Mouse (Mus musculus): ENCODE results near the gene Pou3f3.

Gene Pou3f3

GRCm38 (mm10) chr1:42694665-42695577, 647 bp upstream of the Pou3f3 start:
- DNase-seq (ENCODE audit: low spot score) = no peak

- no peak for DNase-seq (ENCODE audit: low spot score)
Measured at GRCm38 (mm10) chr1:42696371-42697031, 933 bp downstream of the Pou3f3 start.

DNA sequence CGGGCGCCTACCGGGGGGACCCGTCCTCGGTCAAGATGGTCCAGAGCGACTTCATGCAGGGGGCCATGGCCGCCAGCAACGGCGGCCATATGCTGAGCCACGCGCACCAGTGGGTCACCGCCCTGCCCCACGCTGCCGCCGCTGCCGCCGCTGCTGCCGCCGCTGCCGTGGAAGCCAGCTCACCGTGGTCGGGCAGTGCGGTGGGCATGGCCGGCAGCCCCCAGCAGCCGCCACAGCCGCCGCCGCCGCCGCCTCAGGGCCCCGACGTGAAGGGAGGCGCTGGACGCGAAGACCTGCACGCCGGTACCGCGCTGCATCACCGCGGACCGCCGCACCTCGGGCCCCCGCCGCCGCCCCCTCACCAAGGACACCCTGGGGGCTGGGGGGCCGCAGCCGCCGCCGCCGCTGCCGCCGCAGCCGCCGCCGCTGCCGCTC, 1.8 kb downstream of the Pou3f3 start:
- DNase-seq (ENCODE audit: low spot score) = no peak

- DNase-seq (ENCODE audit: low spot score) = no peak
Measured at GRCm38 (mm10) chr1:42697756-42698583, 2.4 kb downstream of the Pou3f3 start.

DNA sequence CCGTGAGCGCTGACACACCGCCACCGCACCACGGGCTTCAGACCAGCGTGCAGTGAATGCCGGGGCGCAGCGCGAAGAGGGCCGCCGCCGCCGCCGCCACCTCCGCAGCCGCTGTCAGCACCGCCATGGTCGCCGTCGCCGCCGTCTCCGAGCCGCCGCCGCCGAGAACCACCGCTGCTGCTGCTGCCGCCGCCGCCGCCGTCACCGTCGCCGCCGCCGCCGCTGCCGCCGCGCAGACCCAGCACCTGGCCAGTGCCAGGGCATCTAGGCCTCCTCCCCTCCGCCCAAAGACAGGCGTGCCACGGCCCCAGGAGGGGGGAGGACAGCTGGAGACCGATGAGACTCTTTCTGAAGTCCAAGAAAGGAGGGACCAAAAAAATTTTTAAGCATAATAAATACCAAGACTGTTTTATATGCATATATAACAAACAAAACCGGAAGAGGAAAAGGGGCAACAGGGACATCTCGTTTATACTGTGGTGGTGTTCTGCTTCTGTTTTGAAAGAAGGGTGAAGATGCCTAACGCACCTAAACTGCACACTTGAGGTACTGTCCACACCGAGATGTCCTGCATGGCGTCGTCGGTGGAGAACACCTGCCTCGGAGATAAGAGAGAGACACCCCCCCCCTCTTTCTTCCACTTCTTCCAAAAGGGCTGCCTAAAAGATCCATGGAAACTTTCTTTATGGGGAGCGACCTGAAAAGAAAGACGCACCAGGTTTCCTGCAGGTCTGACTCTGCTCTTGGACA, 3.2 kb downstream of the Pou3f3 start:
- no peak for DNase-seq (ENCODE audit: low spot score)

DNA sequence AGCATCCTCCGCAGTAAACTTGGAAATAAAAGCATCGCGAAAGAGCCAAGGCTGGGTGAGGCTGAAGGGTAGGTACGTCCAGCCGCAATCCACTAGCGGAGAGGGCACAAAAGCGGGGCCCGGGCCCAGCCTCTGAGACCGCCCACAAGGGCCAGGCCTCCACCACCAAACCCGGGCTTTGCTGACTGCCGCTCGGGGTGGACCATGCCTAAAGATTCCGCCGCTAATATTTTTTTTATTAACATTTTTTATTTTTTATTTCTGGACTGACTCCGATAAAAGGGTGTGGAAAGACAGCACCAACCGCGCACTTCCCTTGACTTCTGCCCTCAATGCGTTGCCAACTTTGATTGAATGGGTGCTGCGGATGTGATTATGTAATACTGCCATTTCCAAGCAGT, 3.9 kb downstream of the Pou3f3 start:
- no peak for DNase-seq (ENCODE audit: low spot score)

GRCm38 (mm10) chr1:42700171-42700570, 4.6 kb downstream of the Pou3f3 start:
- DNase-seq (ENCODE audit: low spot score) = no peak

- DNase-seq (ENCODE audit: low spot score) = no peak
Measured at GRCm38 (mm10) chr1:42700815-42701214, 5.2 kb downstream of the Pou3f3 start.

GRCm38 (mm10) chr1:42701833-42702611, 6.5 kb downstream of the Pou3f3 start:
- DNase-seq (ENCODE audit: low spot score) = no peak

GRCm38 (mm10) chr1:42702984-42703383, 7.4 kb downstream of the Pou3f3 start:
- DNase-seq (ENCODE audit: low spot score) = no peak

- DNase-seq (ENCODE audit: low spot score) = no peak
Measured at GRCm38 (mm10) chr1:42703424-42703823, 7.9 kb downstream of the Pou3f3 start.

DNA sequence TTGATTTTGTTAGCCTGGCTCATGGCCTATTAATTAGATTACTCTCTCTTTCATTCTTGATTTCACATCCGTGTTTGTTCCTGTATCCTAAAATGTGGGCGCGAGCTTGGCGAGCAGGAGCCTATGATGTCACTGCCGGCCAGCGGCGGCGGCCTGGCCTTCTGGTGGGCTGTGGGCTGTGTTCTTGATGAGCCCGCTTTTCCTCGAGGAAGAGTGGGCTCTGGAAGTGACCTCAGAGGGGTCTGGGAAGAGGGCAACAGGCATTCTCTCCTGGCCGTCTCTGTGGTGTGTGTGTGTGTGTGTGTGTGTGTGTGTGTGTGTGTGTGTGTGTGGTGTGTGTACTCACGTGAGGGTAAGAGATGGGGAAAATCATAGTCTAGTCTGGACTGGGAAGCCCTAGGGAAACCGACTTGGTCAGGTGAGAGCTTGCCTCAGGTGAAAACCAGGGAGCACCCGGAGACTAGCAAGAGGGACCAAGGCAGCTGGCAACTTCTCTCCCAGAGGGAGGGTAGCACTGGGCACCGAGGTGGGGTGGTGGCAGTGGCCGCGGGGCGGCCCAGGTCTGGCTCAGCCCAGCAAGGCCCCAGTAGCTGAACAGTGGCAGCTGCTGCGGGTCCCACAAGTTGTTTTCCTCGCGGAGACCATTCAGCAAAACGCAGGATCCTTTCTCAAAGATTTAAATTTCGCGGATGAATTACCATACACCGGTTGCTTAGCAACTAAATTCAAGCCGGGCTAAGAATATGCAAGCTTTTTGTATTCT, 8.5 kb downstream of the Pou3f3 start:
- DNase-seq (ENCODE audit: low spot score) = no peak

GRCm38 (mm10) chr1:42704981-42705810, 9.6 kb downstream of the Pou3f3 start:
- no peak for DNase-seq (ENCODE audit: low spot score)

GRCm38 (mm10) chr1:42705811-42706160, 10.2 kb downstream of the Pou3f3 start:
- DNase-seq (ENCODE audit: low spot score) = no peak

DNA sequence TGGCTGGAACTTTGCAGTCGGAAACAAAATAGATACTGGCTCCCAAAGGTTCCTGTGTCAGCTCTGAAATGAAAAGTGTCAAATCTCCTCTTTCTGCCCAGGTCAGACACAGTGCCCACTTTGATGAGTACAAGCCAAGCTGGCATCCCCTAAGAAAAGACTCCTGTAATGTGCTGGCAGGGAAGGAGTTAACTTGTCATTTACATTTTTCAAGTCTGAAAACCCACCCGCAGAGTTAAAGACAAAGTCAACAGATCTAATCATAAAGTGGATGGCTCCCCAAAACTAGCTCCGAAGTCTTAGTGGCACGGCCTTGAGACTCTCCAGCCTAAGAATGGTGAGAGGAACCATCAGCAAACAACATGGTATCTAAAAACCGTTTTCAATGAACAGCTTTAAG, 11.6 kb downstream of the Pou3f3 start:
- DNase-seq (ENCODE audit: low spot score) = no peak

DNA sequence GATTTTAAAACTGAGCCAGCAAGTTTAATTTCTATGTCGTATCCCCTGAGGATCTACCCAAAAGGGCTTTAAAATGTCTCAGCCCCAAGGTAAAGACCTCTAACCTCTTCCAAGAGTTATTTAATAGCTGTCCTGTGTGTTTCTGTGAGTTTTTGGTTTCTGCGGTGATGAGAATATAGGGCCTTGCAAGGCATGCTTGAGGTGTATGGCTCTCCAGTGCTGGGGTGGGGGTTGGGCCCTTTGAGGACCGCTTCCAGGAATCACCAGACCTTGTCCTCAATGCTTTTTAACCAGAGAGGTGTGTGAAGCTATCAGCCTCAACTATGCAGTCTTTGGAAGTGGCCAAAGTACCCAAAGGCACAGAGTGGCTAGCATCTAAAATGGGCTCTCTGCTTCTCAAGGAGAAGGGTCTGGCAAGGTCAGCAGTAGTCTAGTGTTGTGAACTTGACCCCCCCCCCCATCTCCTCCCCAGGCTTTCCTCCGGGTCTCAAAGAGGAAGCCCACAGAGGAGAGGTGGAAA, 12.1 kb downstream of the Pou3f3 start:
- no peak for DNase-seq (ENCODE audit: low spot score)

DNA sequence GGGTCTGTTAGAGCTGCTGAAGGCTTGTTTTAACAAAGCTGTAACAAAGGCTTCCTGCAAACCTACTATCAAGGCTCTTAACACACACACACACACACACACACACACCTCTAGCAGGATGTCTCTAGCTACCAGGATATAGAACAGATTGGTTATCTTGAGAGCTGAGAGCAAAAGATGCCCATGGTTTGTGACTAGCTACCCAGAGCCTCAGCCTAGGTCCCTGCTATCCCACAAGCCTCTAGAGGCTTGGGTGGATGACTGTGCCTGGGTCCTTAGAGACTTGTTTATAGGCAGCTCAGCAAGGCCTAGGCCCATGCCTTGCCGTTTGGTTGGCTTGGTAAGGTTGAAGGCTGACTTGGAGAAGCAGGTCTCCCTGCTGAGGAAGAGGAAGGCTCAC, 13.5 kb downstream of the Pou3f3 start:
- DNase-seq (ENCODE audit: low spot score) = no peak

DNA sequence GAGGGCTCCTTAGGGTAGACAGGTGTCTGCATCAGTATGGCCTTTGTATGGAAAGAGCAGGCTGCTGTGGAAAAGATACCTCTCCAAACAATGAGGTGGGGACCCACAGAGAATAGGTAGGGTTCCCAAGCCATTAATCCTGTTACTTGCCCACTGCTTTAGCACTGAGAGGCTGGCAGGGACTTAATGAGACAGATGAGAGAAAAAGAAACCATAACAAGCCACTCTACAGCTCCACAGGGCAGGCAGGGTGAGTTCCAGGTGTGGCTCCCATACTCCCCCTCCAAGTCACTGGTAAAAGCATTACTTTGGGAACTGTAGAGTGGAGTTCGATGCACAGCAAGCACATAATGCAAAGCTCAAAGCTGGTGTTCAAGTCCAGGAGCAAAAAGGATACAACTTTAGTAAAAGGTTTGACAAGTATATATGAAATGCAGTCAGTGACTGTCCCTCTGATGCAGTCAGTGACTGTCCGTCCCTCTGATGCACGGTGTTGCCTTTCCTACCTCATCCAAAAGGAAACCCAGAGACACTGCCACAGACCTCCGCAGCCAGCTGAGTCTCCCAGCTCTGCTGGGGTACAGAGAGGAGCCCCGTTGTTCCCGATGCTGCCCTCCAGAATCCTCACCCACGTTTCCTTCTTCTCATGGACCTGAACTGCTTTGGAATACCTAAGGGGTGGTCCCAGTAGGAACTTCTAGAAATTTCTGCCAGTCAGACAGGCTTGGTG, 14.0 kb downstream of the Pou3f3 start:
- DNase-seq (ENCODE audit: low spot score) = no peak
